In genomic region chr1:80213146-80213545, GRCm38 (mm10) we compare ENCODE assay signal across 12 mouse cellular contexts. TPM values are rescaled to one million over a fixed set of nuclear protein-coding genes. Genes with fewer than 3 reads are reported as not detected.
DNase-seq lines count a peak whose midpoint lies in the region; ATAC-seq lines count a peak whose summit lies in the region.
"Had no signal": no experiment of that assay in that cellular context is flagged by ENCODE, and none has a peak within 500 bp of the region (broad histone marks: within the 10 kb centered on the region; RNA-seq: fewer than 3 reads in every experiment).

No protein-coding gene starts in this region.

- H3K4me3 ChIP-seq in heart, embryonic 15.5 days: peak overlapping the region; percentile 26
- no peak overlapping the region for H3K4me3 ChIP-seq in heart, embryonic 10.5 days
- H3K4me3 ChIP-seq in neural tube, embryonic 13.5 days: peak overlapping the region; percentile 6; the same call in 1 of the 2 replicates

- no peak for DNase-seq in heart, embryonic 10.5 days (ENCODE audit: low spot score)
- no peak for DNase-seq in neural tube, embryonic 10.5 days (ENCODE audit: extremely low spot score, low spot score)
- peak; percentile 29 to 57 for DNase-seq in lung, adult 18-20 months
- DNase-seq in adrenal gland, postnatal 4 days (ENCODE audit: low spot score in 2 of 2): no peak
- DNase-seq in frontal cortex, postnatal 36 days (ENCODE audit: low spot score in 2 of 2): no peak
- DNase-seq: forebrain, postnatal 0 days; right cerebral cortex, postnatal 4 days had no signal

- H3K9me3 ChIP-seq in heart, embryonic 15.5 days (replicated peaks): no peaks in the 10 kb centered on the region
- no peaks in the 10 kb centered on the region for H3K9me3 ChIP-seq in heart, embryonic 10.5 days
- no peaks in the 10 kb centered on the region for H3K9me3 ChIP-seq in neural tube, embryonic 13.5 days

- ATAC-seq in heart, embryonic 15.5 days (replicated peaks; ENCODE audit: insufficient number of reproducible peaks, insufficient read depth, low FRiP score, low read depth): no peak
- ATAC-seq in neural tube, embryonic 13.5 days (ENCODE audit: low read depth): no peak
- no peak for ATAC-seq in erythroid progenitor cell, adult 5-6 weeks (replicated peaks; ENCODE audit: low FRiP score, poor library complexity, severe bottlenecking)
- ATAC-seq: forebrain, postnatal 0 days had no signal

- WGBS in heart, embryonic 15.5 days: 75% methylated on average over 10 of the region's 10 CpGs
- WGBS in heart, embryonic 10.5 days: 85% methylated on average over 10 of the region's 10 CpGs
- WGBS in neural tube, embryonic 13.5 days: 84% methylated on average over 10 of the region's 10 CpGs

- peak overlapping the region; percentile 71 for H3K27ac ChIP-seq in heart, embryonic 15.5 days
- no peak overlapping the region for H3K27ac ChIP-seq in heart, embryonic 10.5 days
- H3K27ac ChIP-seq in neural tube, embryonic 13.5 days (replicated peaks): 0 out of 2 replicates have a peak overlapping the region, but pooled peaks have one; percentile 18

- no peaks in the 10 kb centered on the region for H3K4me1 ChIP-seq in heart, embryonic 15.5 days (replicated peaks)
- H3K4me1 ChIP-seq in heart, embryonic 10.5 days: peaks cover 6% of the 10 kb centered on the region
- no peaks in the 10 kb centered on the region for H3K4me1 ChIP-seq in neural tube, embryonic 13.5 days (replicated peaks)

- no peaks in the 10 kb centered on the region for H3K27me3 ChIP-seq in heart, embryonic 15.5 days
- no peaks in the 10 kb centered on the region; the same call in 1 of the 2 replicates for H3K27me3 ChIP-seq in heart, embryonic 10.5 days (ENCODE audit: insufficient read depth, poor library complexity, severe bottlenecking)
- H3K27me3 ChIP-seq in neural tube, embryonic 13.5 days: no peaks in the 10 kb centered on the region

- peak overlapping the region; percentile 19 for H3K4me2 ChIP-seq in heart, embryonic 15.5 days
- no peak overlapping the region for H3K4me2 ChIP-seq in neural tube, embryonic 13.5 days

- H3K36me3 ChIP-seq in heart, embryonic 15.5 days: no peaks in the 10 kb centered on the region
- no peaks in the 10 kb centered on the region for H3K36me3 ChIP-seq in heart, embryonic 10.5 days
- no peaks in the 10 kb centered on the region for H3K36me3 ChIP-seq in neural tube, embryonic 13.5 days

- H3K9ac ChIP-seq in heart, embryonic 15.5 days: no peak overlapping the region
- no peak overlapping the region for H3K9ac ChIP-seq in neural tube, embryonic 13.5 days
- H3K9ac ChIP-seq: forebrain, postnatal 0 days had no signal

RNA-seq across cellular contexts. Expression of gene Fam124b, which starts 5.1 kb away (rescaled TPM):
- polyA plus RNA-seq in heart, embryonic 15.5 days (2015; fragmentation: Nextera tagmentation; extraction: Ambion mirVana): 1.4 and 1.5 TPM in 2 replicates
- 0.11 and 0.36 TPM in 2 replicates for polyA plus RNA-seq in heart, embryonic 10.5 days (2016; fragmentation: Nextera tagmentation; extraction: Ambion mirVana)
- polyA plus RNA-seq in neural tube, embryonic 13.5 days (2015; fragmentation: Nextera tagmentation; extraction: Ambion mirVana): 0.80 and 0.96 TPM in 2 replicates
- 1 to 10 TPM; 1.3 to 2.0 TPM for total RNA-seq in adrenal gland, postnatal 4 days (2021)
- not detected in 2 replicates for total RNA-seq in erythroid progenitor cell, adult 5-6 weeks (2015; ENCODE audit: low replicate concordance)
- not detected in 2 replicates for total RNA-seq in erythroid progenitor cell, adult 5-6 weeks (2017; ENCODE audit: low replicate concordance)
- total RNA-seq: common myeloid progenitor, adult 5-6 weeks; hematopoietic stem cell, adult 5-6 weeks had no signal

Comparison
In these comparisons a context has a peak if more than half of its experiments do, and no peak if none do; other contexts are left out.
1. DNase-seq: peak in lung, adult 18-20 months (2 of 2); none in heart, embryonic 10.5 days (single experiment), neural tube, embryonic 10.5 days (single experiment), adrenal gland, postnatal 4 days (0 of 2) and frontal cortex, postnatal 36 days (0 of 2).